Mouse (Mus musculus): ENCODE measurements around the gene Klhdc3.

DNA sequence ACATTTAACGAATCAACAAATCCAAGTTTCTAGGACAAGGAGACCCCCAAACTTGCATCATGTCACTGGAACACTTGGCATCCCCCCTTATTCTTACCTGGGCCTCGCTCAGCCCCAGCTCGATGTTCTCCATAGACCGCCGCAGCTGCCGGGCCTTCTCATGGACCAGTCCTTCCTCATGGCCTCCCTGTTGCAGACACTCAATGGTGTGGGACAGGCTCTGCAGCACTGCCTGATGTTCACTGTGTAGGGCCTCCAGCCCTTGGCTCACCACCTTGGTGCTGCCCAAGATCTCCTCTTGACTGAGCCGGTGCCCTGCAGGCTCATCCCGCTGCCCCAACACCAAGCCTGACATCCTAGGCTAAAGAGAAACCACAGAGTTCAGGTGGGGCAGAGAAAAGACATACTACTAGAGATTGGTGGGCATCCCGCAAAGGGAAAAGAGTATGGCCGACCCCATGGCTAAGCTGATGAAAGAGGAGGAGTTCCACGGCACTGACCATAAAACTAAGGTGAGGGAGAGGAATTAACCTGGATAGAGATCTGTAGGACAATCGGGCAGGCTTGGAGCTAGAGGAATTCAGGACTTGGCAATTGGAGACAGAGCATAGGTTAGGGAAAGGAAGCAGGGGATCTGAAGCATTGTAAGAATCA, 36.4 kb downstream of the Klhdc3 start:
- TF ChIP-seq CTCF (IDR thresholded peaks at IDR 0.05), result no peak
- no peak for TF ChIP-seq EP300 (IDR thresholded peaks at IDR 0.05; ENCODE audit: insufficient read depth, low read depth, low read length)
